Mouse (Mus musculus) myocyte (in vitro differentiated cells): ENCODE data around the gene Gpr157.

Experiments
- E2F4 ChIP-seq: IDR thresholded peaks from one replicate; pipeline ENCODE4 v1.6.1; 2011; ENCODE audit warnings: mild to moderate bottlenecking, control low read depth, moderate library complexity; ENCODE audit not compliant: insufficient read depth
- MAX ChIP-seq: IDR thresholded peaks from one replicate; pipeline ENCODE4 v1.6.1; 2011; ENCODE audit warnings: low read depth, mild to moderate bottlenecking, control low read depth
- MYOD1 ChIP-seq, 3 experiments: IDR thresholded peaks; one replicate each; pipeline ENCODE4 v1.6.1; 2011; ENCODE audit warnings: control low read depth in 2 of 3, low read depth in 2 of 3, mild to moderate bottlenecking in 2 of 3, moderate library complexity in 1 of 3; ENCODE audit not compliant: insufficient read length in 2 of 3, control insufficient read depth in 1 of 3
- MYOG ChIP-seq, 3 experiments: IDR thresholded peaks; one replicate each; pipeline ENCODE4 v1.6.1; 2011; ENCODE audit warnings: control low read depth in 2 of 3, low read depth in 2 of 3, mild to moderate bottlenecking in 2 of 3; ENCODE audit not compliant: insufficient read length in 2 of 3, control insufficient read depth in 1 of 3, insufficient read depth in 1 of 3
- POLR2A ChIP-seq: IDR thresholded peaks from one replicate; pipeline ENCODE4 v1.6.1; 2011; ENCODE audit warnings: low read depth, mild to moderate bottlenecking, control low read depth, moderate library complexity; ENCODE audit not compliant: insufficient read length
- POLR2AphosphoS2 ChIP-seq: IDR thresholded peaks from one replicate; pipeline ENCODE4 v1.6.1; 2011; ENCODE audit warnings: low read depth, control low read depth; ENCODE audit not compliant: insufficient read length
- REST ChIP-seq: IDR thresholded peaks from one replicate; pipeline ENCODE4 v1.6.1; 2011; ENCODE audit warnings: mild to moderate bottlenecking, control low read depth, moderate library complexity; ENCODE audit not compliant: insufficient read depth, insufficient read length
- TCF12 ChIP-seq: IDR thresholded peaks from one replicate; pipeline ENCODE4 v1.6.1; 2011; ENCODE audit warnings: mild to moderate bottlenecking, control low read depth; ENCODE audit not compliant: poor library complexity, insufficient read depth, severe bottlenecking
- TCF3 ChIP-seq: IDR thresholded peaks from one replicate; pipeline ENCODE4 v1.6.1; 2011; ENCODE audit warnings: low read depth, control low read depth; ENCODE audit not compliant: insufficient read length
- USF1 ChIP-seq: IDR thresholded peaks from one replicate; pipeline ENCODE4 v1.6.1; 2011; ENCODE audit warnings: low read depth, mild to moderate bottlenecking, control low read depth, moderate library complexity

DNA sequence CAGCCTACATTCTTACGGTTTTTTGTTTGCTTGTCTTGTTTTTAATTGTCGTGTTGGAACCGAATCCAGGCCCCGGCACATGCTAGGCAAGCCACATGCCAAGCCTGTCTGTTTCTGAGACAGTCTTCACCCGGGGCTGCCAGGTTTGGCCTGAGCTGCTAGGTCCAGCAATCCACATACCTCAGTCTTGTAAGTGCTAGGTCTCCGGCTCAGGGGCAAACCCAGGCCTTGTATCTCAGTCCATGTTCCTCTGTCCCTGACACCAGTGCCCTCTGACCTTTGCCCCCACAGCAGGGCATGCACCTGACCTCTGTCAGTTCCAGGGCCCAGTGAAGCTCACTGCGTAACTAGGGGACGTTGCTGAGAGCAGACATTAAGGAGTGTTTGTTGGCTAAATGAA, 41.4 kb downstream of the Gpr157 start:
- TF ChIP-seq USF1 (no peak), POLR2A (no peak), MYOD1 (IDR thresholded peaks at IDR 0.05; ENCODE audit: control insufficient read depth in 1 of 3, insufficient read length in 2 of 3, low read depth in 2 of 3) (no peak), REST (no peak), POLR2AphosphoS2 (no peak), E2F4 (no peak), TCF12 (no peak), MAX (no peak), TCF3 (no peak), MYOG (IDR thresholded peaks at IDR 0.05; ENCODE audit: control insufficient read depth in 1 of 3, insufficient read depth in 1 of 3, insufficient read length in 2 of 3, low read depth in 2 of 3) (no peak)
